In the genomic region with DNA sequence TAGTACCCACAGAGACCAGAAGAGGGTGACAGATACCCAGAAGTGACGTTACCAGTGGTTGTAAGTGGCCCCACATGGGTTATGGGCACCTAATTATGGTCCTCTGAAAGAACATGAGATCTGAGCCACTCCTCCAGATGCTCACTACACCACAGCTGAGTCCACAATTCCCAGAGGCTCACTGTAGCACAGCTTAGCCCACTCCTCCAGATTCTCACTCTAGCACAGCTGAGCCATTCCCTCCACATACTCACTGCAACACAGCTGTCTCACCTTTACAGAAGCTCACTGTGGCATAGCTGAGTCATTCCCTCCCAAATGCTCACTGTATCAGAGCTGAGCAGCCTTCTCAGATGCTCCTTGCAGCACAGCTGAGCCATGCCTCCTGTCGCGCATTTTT, we compare ENCODE assay signal across 19 mouse cellular contexts.
DNase-seq lines count a peak whose midpoint lies in the region; ATAC-seq lines count a peak whose summit lies in the region.
"Had no signal": no experiment of that assay in that cellular context is flagged by ENCODE, and none has a peak within 500 bp of the region (broad histone marks: within the 10 kb centered on the region; RNA-seq: fewer than 3 reads in every experiment).

No protein-coding gene starts in this region.

- H3K4me2 ChIP-seq in forebrain, embryonic 13.5 days, result no peak overlapping the region
- no peak overlapping the region for H3K4me2 ChIP-seq in forebrain, embryonic 16.5 days (ENCODE audit: low read length)
- H3K4me2 ChIP-seq in limb, embryonic 12.5 days, result no peak overlapping the region

- no peak overlapping the region for H3K27ac ChIP-seq in forebrain, embryonic 13.5 days
- H3K27ac ChIP-seq in forebrain, embryonic 16.5 days (ENCODE audit: low read length), result no peak overlapping the region
- no peak overlapping the region for H3K27ac ChIP-seq in limb, embryonic 12.5 days
- H3K27ac ChIP-seq in limb, embryonic 10.5 days, result no peak overlapping the region
- H3K27ac ChIP-seq: heart, embryonic 10.5 days had no signal

- DNase-seq in limb, embryonic 10.5 days (ENCODE audit: low spot score), result no peak
- peak; percentile 1 for DNase-seq in R1 (ENCODE audit: low read depth, low spot score)
- peak; percentile 9 for DNase-seq in mesoderm, embryonic 11.5 days (ENCODE audit: low read depth, low spot score)
- DNase-seq in heart, postnatal 36 days, result no peak
- DNase-seq: cerebellum, adult 11 months; cerebellum, postnatal 36 days; gastrocnemius, postnatal 25 days; heart, postnatal 4 days; kidney, adult 18-20 months; kidney, postnatal 4 days; liver; lung, adult 2 months had no signal

- no peaks in the 10 kb centered on the region for H3K4me1 ChIP-seq in forebrain, embryonic 13.5 days
- no peaks in the 10 kb centered on the region for H3K4me1 ChIP-seq in forebrain, embryonic 16.5 days (replicated peaks; ENCODE audit: control insufficient read depth, insufficient read depth, low read length)
- H3K4me1 ChIP-seq in limb, embryonic 12.5 days (replicated peaks), result no peaks in the 10 kb centered on the region
- H3K4me1 ChIP-seq in limb, embryonic 10.5 days, result no peaks in the 10 kb centered on the region
- H3K4me1 ChIP-seq: heart, embryonic 10.5 days had no signal

- H3K27me3 ChIP-seq in forebrain, embryonic 13.5 days, result no peaks in the 10 kb centered on the region
- no peaks in the 10 kb centered on the region for H3K27me3 ChIP-seq in forebrain, embryonic 16.5 days (replicated peaks; ENCODE audit: control insufficient read depth, insufficient read depth, low read length)
- H3K27me3 ChIP-seq in limb, embryonic 12.5 days, result no peaks in the 10 kb centered on the region
- H3K27me3 ChIP-seq in limb, embryonic 10.5 days (ENCODE audit: low read depth, poor library complexity, severe bottlenecking), result no peaks in the 10 kb centered on the region

- no peak overlapping the region for H3K9ac ChIP-seq in forebrain, embryonic 13.5 days
- no peak overlapping the region for H3K9ac ChIP-seq in forebrain, embryonic 16.5 days (replicated peaks; ENCODE audit: low read depth, low read length)
- no peak overlapping the region for H3K9ac ChIP-seq in limb, embryonic 12.5 days (replicated peaks)

- WGBS in forebrain, embryonic 13.5 days, result 76% methylated on average over 3 of the region's 3 CpGs
- WGBS in forebrain, embryonic 16.5 days, result 80% methylated on average over 3 of the region's 3 CpGs
- 64% methylated on average over 3 of the region's 3 CpGs for WGBS in limb, embryonic 12.5 days
- 84% methylated on average over 3 of the region's 3 CpGs for WGBS in limb, embryonic 10.5 days

- ATAC-seq in forebrain, embryonic 13.5 days, result 0 out of 2 replicates have a peak, but pooled peaks have one; percentile 24
- no peak for ATAC-seq in forebrain, embryonic 16.5 days
- ATAC-seq in limb, embryonic 12.5 days (ENCODE audit: insufficient number of reproducible peaks, insufficient read depth, low FRiP score, low TSS enrichment, low read depth), result 0 out of 2 replicates have a peak, but pooled peaks have one; percentile 31
- ATAC-seq in activated CD4-positive, CD25-positive, alpha-beta regulatory T cell, adult 4 months, result no peak

- H3K9me3 ChIP-seq in forebrain, embryonic 13.5 days (replicated peaks), result no peaks in the 10 kb centered on the region
- no peaks in the 10 kb centered on the region for H3K9me3 ChIP-seq in forebrain, embryonic 16.5 days (ENCODE audit: control insufficient read depth, low read length)
- H3K9me3 ChIP-seq in limb, embryonic 12.5 days, result no peaks in the 10 kb centered on the region
- H3K9me3 ChIP-seq in limb, embryonic 10.5 days (replicated peaks), result no peaks in the 10 kb centered on the region
- H3K9me3 ChIP-seq: heart, embryonic 10.5 days had no signal

- intact Hi-C loops in heart, postnatal 36 days (cut with DNase I), result no loop called here

- no peak overlapping the region for H3K4me3 ChIP-seq in forebrain, embryonic 13.5 days
- H3K4me3 ChIP-seq in forebrain, embryonic 16.5 days (replicated peaks; ENCODE audit: low read length), result no peak overlapping the region
- H3K4me3 ChIP-seq in limb, embryonic 12.5 days (replicated peaks), result no peak overlapping the region
- no peak overlapping the region for H3K4me3 ChIP-seq in limb, embryonic 10.5 days
- H3K4me3 ChIP-seq: erythroblast, embryonic 14.5 days; heart, embryonic 10.5 days had no signal

- no peaks in the 10 kb centered on the region for H3K36me3 ChIP-seq in forebrain, embryonic 13.5 days (ENCODE audit: poor library complexity, severe bottlenecking)
- no peaks in the 10 kb centered on the region for H3K36me3 ChIP-seq in forebrain, embryonic 16.5 days (ENCODE audit: control insufficient read depth, insufficient read depth)
- no peaks in the 10 kb centered on the region for H3K36me3 ChIP-seq in limb, embryonic 12.5 days
- H3K36me3 ChIP-seq in limb, embryonic 10.5 days, result no peaks in the 10 kb centered on the region
- H3K36me3 ChIP-seq: G1E; heart, embryonic 10.5 days had no signal

Comparison
In these comparisons a context has a peak if more than half of its experiments do, and no peak if none do; other contexts are left out.
1. ATAC-seq: peak in forebrain, embryonic 13.5 days (single experiment) and limb, embryonic 12.5 days (single experiment); none in forebrain, embryonic 16.5 days (single experiment) and activated CD4-positive, CD25-positive, alpha-beta regulatory T cell, adult 4 months (single experiment).
2. DNase-seq: peak in R1 (single experiment) and mesoderm, embryonic 11.5 days (single experiment); none in limb, embryonic 10.5 days (single experiment) and heart, postnatal 36 days (0 of 2).